Mouse (Mus musculus) thymus, adult 2 months (tissue): ENCODE measurements around the gene Ahcyl2.

Experiments
- CTCF ChIP-seq: fragments of 200-500 bp; IDR thresholded peaks from 2 replicates; pipeline ENCODE4 v1.5.1; 2012; ENCODE audit warnings: mild to moderate bottlenecking, control low read depth, low read length, moderate library complexity, borderline replicate concordance; ENCODE audit not compliant: control insufficient read depth, poor library complexity, insufficient read depth; ENCODE audit errors: extremely low read depth
- POLR2A ChIP-seq: fragments of 200-500 bp; IDR thresholded peaks from 2 replicates; pipeline ENCODE4 v1.6.1; 2012; ENCODE audit warnings: mild to moderate bottlenecking, low read length, control low read depth, moderate library complexity; ENCODE audit not compliant: control insufficient read depth, poor library complexity, insufficient read depth; ENCODE audit errors: extremely low read depth

DNA sequence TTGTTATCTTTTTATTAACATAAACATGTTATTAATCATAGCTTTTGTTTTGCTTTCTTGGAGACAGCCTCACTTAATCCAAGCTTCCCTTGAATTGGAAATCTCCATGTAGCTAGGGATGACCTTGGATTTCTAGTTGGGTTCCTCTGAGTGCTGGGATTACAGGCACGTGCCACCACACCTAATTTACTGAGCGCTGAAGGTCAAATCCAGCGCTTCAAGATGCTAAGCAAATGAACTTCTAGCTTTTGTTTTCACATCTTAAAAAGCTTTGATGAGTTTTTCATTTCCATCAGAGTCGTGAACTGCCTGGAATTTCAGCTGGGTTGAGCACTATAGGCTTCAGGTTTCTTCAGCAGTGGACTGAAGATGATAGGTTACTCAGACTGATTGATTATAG is 109.0 kb downstream of the Ahcyl2 start:
- TF ChIP-seq CTCF (no peak), POLR2A (no peak)
